In genomic region chr11:120218176-120218856, GRCm38 (mm10) we compare ENCODE assay signal across 11 mouse cellular contexts. TPM values are rescaled to one million over a fixed set of nuclear protein-coding genes. Genes with fewer than 3 reads are reported as not detected.
A peak's percentile ranks its signal among the peaks of the same experiment; 100 is the strongest.
DNase-seq lines count a peak whose midpoint lies in the region; ATAC-seq and TF ChIP-seq lines count a peak whose summit lies in the region.
"Had no signal": no experiment of that assay in that cellular context is flagged by ENCODE, and none has a peak within 500 bp of the region (broad histone marks: within the 10 kb centered on the region; RNA-seq: fewer than 3 reads in every experiment).

No protein-coding gene starts in this region.

- no peak for ATAC-seq in heart, embryonic 12.5 days (ENCODE audit: insufficient number of reproducible peaks, low FRiP score)
- no peak for ATAC-seq in limb, embryonic 12.5 days (ENCODE audit: insufficient number of reproducible peaks, insufficient read depth, low FRiP score, low TSS enrichment, low read depth)
- ATAC-seq: forebrain, embryonic 15.5 days had no signal

- H3K4me3 ChIP-seq in heart, embryonic 12.5 days, result no peak overlapping the region
- H3K4me3 ChIP-seq in liver, adult 2 months (ENCODE audit: insufficient read depth, low read depth, low read length), result no peak overlapping the region
- H3K4me3 ChIP-seq in brown adipose tissue, adult 24 weeks (ENCODE audit: insufficient read depth, low read depth, low read length), result peak overlapping the region; percentile 17
- no peak overlapping the region for H3K4me3 ChIP-seq in limb, embryonic 12.5 days (replicated peaks)
- H3K4me3 ChIP-seq: forebrain, embryonic 15.5 days had no signal

- H3K27me3 ChIP-seq in heart, embryonic 12.5 days (replicated peaks), result no peaks in the 10 kb centered on the region
- no peaks in the 10 kb centered on the region for H3K27me3 ChIP-seq in liver, adult 2 months (ENCODE audit: control insufficient read depth, insufficient read depth, low read length)
- H3K27me3 ChIP-seq in limb, embryonic 12.5 days, result no peaks in the 10 kb centered on the region
- H3K27me3 ChIP-seq: forebrain, embryonic 15.5 days had no signal

- H3K36me3 ChIP-seq in heart, embryonic 12.5 days, result 0 out of 2 replicates have a peak, but pooled peaks cover 6% of the 10 kb centered on the region
- H3K36me3 ChIP-seq in liver, adult 2 months (ENCODE audit: control insufficient read depth, insufficient read depth, low read length), result no peaks in the 10 kb centered on the region
- peaks cover 6% of the 10 kb centered on the region; the same call in 1 of the 2 replicates for H3K36me3 ChIP-seq in limb, embryonic 12.5 days
- H3K36me3 ChIP-seq: forebrain, embryonic 15.5 days had no signal

- peaks cover 71% of the 10 kb centered on the region for H3K4me1 ChIP-seq in heart, embryonic 12.5 days (replicated peaks)
- peaks cover 10% of the 10 kb centered on the region for H3K4me1 ChIP-seq in liver, adult 2 months (ENCODE audit: control insufficient read depth, insufficient read depth, low read length)
- H3K4me1 ChIP-seq in brown adipose tissue, adult 24 weeks (ENCODE audit: control insufficient read depth, insufficient read depth, insufficient read length, low read length), result peaks cover 36% of the 10 kb centered on the region
- H3K4me1 ChIP-seq in limb, embryonic 12.5 days (replicated peaks), result peaks cover 53% of the 10 kb centered on the region

- H3K9me3 ChIP-seq in heart, embryonic 12.5 days (replicated peaks), result peaks cover 6% of the 10 kb centered on the region; the same call in 1 of the 2 replicates
- no peaks in the 10 kb centered on the region for H3K9me3 ChIP-seq in limb, embryonic 12.5 days
- H3K9me3 ChIP-seq: forebrain, embryonic 15.5 days had no signal

- intact Hi-C loops in heart, postnatal 36 days (cut with DNase I), result no loop called here
- intact Hi-C loops in left cerebral cortex, postnatal 10 days (cut with DNase I), result no loop called here

- 71% methylated on average over 17 of the region's 17 CpGs for WGBS in heart, embryonic 12.5 days
- 88% methylated on average over 17 of the region's 17 CpGs for WGBS in liver, adult 2 months
- WGBS in limb, embryonic 12.5 days, result 91% methylated on average over 17 of the region's 17 CpGs

- H3K9ac ChIP-seq in heart, embryonic 12.5 days, result no peak overlapping the region
- H3K9ac ChIP-seq in liver, adult 2 months (ENCODE audit: low read depth, low read length), result no peak overlapping the region
- H3K9ac ChIP-seq in limb, embryonic 12.5 days (replicated peaks), result no peak overlapping the region
- H3K9ac ChIP-seq: forebrain, embryonic 15.5 days had no signal

- H3K4me2 ChIP-seq in heart, embryonic 12.5 days, result peak overlapping the region; percentile 20; the same call in 1 of the 2 replicates
- H3K4me2 ChIP-seq in limb, embryonic 12.5 days, result no peak overlapping the region
- H3K4me2 ChIP-seq: forebrain, embryonic 15.5 days had no signal

- peak overlapping the region; percentile 52 for H3K27ac ChIP-seq in heart, embryonic 12.5 days (ENCODE audit: poor library complexity, severe bottlenecking)
- peak overlapping the region; percentile 27; the same call in 1 of the 2 replicates for H3K27ac ChIP-seq in liver, adult 2 months (replicated peaks; ENCODE audit: insufficient read depth, low read depth, low read length)
- H3K27ac ChIP-seq in brown adipose tissue, adult 24 weeks (replicated peaks; ENCODE audit: low read depth, low read length), result peak overlapping the region; percentile 73
- H3K27ac ChIP-seq in limb, embryonic 12.5 days, result 0 out of 2 replicates have a peak overlapping the region, but pooled peaks have one; percentile 45
- H3K27ac ChIP-seq: forebrain, embryonic 15.5 days had no signal

- no peaks in the 10 kb centered on the region for H3K79me2 ChIP-seq in liver, adult 2 months (ENCODE audit: control insufficient read depth, insufficient read depth, low read length)

- no peak for DNase-seq in heart, postnatal 36 days
- no peak for DNase-seq in liver, adult 2 months (ENCODE audit: extremely low read depth, low read depth, low spot score)
- DNase-seq in liver, result no peak
- no peak for DNase-seq in left cerebral cortex, postnatal 10 days (ENCODE audit: extremely low spot score in 1 of 2, low spot score in 2 of 2)
- no peak for DNase-seq in thymus, postnatal 36 days
- DNase-seq: adrenal gland, postnatal 25 days; cerebellum, postnatal 36 days had no signal

- TF ChIP-seq POLR2A in liver, adult 2 months (IDR thresholded peaks at IDR 0.05; ENCODE audit: extremely low read depth, insufficient read depth, low read length), result no peak

- TF ChIP-seq CTCF in liver, adult 2 months (IDR thresholded peaks at IDR 0.05; ENCODE audit: low read depth, low read length), result no peak

RNA-seq across cellular contexts. Expression of gene Bahcc1, which starts 14.4 kb away (rescaled TPM):
- polyA plus RNA-seq in heart, embryonic 12.5 days (2016; fragmentation: Nextera tagmentation; extraction: Ambion mirVana), result 6.5 and 7.6 TPM in 2 replicates
- 10 to 100 TPM in 1 of 2 experiments, 1 to 10 TPM in 1; 8.5 to 11.2 TPM for total RNA-seq in heart, postnatal 36 days (2021)
- 1.2 and 1.5 TPM in 2 replicates for total RNA-seq in liver, adult 2 months (2014; rRNA removed)
- 3.4 and 3.5 TPM in 2 replicates for polyA plus RNA-seq in liver, adult 2 months (2012; rRNA removed)
- 5.7 and 5.9 TPM in 2 replicates for polyA plus RNA-seq in brown adipose tissue, adult 24 weeks (2012; ENCODE audit: insufficient read depth, insufficient read length, missing spikeins)
- polyA plus RNA-seq in limb, embryonic 12.5 days (2016; fragmentation: Nextera tagmentation; extraction: Ambion mirVana), result 18.3 and 18.5 TPM in 2 replicates
- 10 to 100 TPM; 19.7 to 20.6 TPM for total RNA-seq in left cerebral cortex, postnatal 10 days (2021)
